Mouse (Mus musculus) frontal cortex, postnatal 14 days (tissue): ENCODE data around the gene Nudt22.

Experiments used
- DNase-seq, 2 experiments: peaks; one replicate each; pipeline ENCODE4 v3.0.0; 2022; ENCODE audit warnings: low spot score in 2 of 2

Gene Nudt22

DNA sequence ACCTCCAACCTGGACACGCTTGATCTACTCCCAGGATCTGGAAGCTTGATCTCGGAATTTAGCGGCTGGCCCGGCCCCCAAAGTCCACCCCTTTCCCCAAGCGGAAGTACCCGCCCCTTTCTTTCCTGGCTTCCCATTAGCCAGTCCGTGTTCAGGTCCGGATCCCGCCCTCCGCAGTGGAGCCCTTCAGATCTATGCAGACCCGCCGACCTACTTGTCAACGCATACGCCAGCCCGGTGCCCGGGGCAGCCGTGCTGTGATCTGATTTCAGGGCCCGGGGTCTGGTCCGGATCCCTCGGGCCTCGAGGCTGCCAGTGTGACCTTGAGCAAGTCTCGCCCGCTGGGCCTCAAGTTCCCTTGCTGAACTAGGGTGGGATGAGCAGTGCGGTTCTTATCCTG lies at the start of gene Nudt22, which contains the start of gene Trpt1:
TSS of gene Nudt22 (minus strand) at position 112 of the 400 bp plus-strand sequence.
TSS of gene Trpt1 (plus strand) at position 126 of the 400 bp plus-strand sequence.
- DNase-seq = peak; percentile 70 to 76

DNA sequence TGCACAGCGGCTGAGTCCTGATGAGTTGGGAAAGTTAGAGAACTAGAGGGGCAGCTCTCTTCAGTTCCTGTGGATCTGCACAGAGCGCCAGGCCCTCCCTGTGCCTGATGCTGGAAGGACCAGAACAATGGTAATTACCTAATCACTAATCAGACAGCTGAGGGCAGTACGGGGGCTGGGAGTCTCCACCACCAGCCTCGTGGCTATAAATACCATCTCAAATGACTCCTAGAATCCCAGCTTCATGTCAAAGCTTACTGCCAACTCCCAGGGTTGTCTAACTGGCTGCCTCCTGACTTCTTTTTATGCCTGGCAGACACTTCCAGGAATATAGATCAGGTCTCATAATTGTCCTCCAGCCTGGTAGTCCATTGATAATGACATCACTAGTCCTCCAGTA lies 48.8 kb upstream of the Nudt22 start:
- no peak for DNase-seq

DNA sequence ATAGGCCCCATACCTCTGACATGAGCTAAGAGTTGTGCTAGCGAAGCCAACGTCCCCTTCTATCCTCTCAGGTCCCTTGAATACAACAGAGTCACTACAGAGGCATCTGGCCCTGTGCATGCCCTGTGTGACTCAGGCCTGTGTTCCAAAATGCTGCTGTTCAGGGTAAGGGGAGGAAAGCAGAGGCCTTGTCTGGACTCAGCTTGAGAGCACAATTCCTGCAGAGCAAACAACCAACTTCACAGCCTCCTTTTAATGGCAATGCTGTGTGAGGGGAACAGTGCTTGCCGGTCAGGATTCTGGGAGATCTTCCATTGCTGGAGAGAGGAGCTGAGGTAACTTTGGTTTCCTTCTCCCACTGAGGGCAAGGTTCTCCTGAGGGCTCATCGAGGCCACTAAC lies 48.4 kb upstream of the Nudt22 start:
- no peak for DNase-seq

DNA sequence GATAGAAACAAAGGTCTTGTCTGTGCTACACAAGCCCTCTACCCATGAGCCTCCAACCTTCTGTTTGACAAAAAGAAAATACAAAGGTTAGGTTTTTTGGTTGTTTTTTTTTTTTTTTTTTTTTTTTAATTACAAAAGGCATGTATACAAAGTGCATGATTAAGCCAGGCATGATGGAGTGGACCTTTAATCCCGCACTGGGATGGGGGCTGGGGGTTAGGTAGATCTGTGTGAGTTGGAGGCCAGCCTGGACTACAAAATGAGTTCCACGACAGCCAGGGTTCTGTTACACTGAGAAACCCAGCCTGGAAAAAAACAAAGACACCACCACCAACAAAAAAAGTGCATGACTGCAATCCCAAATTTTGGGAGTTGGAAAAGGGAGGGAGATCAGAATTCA lies 45.3 kb upstream of the Nudt22 start:
- DNase-seq = no peak

DNA sequence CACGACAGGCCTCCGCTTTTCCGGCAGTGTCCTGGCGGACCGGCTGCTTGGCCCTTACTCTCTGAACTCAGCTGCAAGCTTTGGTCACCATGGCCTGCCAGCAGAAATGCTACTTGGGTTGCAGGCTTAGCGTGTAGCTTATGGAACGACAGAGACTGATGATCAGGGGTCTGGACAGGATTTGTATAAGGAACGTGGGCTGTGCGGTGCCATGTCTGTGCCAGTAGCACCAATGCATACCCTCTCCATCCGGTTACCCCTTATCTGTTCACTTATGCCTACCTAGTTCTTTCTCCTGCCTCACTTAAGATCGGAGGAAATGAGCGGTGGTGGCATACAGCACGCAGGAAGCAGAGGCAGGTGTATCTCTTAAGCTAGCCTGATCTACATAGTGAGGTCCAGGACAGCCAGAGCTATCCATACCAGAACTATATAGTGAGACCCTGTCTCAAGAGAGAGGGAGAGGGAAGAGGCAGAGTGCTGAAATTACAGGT lies 44.8 kb upstream of the Nudt22 start:
- DNase-seq = no peak

DNA sequence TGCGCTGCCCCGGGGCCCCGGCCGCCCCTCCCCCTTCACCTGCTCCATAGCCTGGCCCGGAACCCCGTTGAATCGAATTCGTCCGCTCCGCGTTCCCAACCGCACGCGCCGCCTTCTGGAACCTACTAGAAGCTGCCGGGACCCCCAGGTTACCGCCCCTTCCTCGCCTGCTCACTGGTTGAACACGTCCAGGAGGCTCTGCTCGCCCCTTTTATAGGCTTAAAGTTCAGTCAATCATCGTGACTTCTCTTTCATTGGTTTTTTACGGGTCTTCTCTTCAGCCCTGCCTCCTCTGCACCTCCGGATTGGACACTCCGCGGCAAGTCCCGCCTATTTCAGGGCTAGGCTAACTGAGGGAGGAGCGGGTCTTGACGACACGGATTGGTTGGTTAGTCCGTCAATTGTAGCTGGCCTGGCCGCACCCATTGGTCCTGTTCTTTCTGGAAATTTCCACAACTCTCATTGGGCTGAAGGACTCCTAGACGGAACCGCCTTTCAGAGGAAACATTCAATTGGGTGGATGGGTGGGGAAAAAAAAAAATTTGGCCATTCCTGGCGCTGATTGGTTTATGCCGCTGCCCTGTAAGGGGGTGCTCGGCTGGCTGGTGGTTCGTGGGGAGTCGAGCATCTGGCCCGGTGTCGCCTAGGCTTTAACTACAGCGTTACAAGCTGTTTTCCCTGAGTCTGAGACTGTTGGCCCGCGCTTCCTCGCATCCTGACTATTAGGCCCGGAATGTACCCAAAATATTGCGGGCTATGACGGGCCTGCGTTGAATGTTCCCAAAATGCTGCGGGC lies 44.1 kb upstream of the Nudt22 start, which contains the start of gene Stip1:
TSS of gene Stip1 (minus strand) at position 127 of the 796 bp plus-strand sequence.
- DNase-seq = peak; percentile 98 to 100

DNA sequence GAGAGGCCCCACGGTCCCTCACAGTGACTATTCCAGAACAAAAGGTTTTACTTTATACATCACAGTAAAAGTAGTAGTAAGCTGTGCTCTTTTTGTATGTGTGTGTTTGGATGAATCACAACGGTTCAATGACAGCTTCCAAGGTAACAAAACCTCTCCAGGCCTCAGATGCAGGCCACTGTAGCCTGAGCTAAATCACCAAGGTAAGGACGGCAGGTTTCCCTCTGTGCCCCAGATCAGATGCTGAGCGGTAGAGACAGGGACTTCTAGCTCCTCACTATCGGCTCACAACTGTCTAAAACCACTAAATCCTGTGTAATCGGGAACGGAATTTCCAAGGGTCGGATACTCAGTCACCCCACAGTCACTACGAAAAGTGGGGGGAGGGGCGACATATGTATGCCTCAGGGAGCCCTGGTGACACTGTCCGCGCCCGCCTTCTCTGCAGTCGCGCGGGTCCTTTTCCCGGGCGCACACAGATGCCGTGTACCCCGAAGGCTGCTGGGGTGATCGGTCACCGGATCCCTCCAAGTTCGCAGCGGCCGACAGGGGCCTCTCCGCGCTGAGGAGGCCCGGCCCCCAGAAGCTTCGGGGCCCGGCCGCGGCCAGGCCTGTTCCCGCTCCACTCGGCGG lies 43.3 kb upstream of the Nudt22 start:
- peak; percentile 51 to 52 for DNase-seq

DNA sequence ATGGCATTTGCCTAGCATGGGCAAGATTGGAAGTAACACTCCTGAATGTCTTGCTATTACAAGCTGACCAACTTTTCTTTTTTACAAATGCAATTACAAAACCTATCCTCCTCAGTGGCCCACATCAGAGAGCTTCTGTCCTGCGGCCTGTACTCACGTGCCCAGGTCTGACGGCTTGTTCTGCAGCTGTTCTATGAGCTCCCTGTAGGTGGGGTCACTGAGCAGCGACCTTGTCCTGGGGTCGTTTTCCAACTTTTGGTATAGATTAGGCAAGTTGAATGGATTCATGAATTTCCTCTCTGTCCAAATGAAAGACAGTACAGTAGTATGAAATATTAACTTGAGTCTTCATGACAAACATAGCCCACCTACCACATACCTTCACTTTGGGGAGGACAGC lies 38.1 kb upstream of the Nudt22 start:
- no peak for DNase-seq

DNA sequence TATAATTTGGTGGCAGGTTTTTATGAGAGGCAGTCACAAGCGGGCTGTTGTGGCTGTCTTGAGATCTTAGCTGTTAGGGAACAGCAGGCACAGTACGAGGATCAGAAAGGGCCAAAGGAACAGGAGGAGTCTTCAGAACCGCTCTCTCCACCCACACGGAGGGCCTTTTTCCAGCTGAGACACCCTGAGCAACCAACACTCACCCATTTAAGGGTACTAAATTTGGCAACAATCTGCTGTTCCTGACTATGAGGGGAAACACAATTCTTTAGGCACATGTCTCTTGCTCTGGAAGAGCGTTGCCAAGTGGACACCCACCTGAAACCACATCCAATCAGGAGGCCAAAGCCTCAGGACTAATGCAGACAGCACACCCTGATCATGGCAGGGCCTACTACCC lies 33.6 kb upstream of the Nudt22 start:
- DNase-seq = peak; percentile 25 to 54

DNA sequence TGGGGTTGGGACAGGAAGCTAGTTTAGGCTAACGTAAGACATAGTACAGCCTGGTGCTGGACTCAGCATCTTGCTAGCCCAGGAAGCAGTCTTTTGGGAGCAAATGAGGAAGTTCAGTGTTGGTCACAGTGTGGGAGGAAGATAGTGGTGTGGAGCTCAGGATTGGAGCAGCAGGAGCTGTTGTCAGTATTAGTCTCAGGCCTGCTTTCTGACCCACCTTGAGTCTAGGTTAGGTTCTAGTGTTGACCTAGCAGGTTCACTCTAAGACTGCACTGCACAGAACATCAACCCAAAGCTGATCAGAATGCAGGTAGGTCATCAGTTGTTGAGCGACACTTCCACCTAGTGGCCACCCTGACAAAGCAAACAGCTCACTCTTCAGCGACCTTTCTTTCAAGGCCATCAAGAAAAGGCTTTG lies 24.3 kb upstream of the Nudt22 start:
- DNase-seq = no peak

DNA sequence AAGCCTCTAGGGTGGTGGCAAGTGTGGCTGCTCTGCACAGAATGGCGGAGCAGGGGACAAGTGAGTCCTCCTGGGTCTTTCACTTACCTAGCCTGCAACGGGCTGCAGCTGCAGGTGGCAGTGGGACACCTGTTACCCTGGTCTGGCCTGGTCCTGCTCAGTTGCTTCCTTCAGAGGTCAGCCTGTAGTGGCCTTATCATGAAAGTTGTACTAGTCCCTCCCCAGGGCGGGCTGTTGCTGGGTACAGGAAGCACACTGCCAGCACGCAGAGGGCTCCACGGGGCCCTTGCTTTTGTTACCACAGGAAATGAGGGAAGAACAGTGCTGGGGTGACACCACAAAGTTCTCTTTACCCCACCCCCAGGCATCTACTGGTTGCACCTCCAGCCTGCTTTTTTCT lies 23.3 kb upstream of the Nudt22 start, which contains the start of gene Fermt3:
TSS of gene Fermt3 (minus strand) at position 279 of the 400 bp plus-strand sequence.
- DNase-seq = no peak

DNA sequence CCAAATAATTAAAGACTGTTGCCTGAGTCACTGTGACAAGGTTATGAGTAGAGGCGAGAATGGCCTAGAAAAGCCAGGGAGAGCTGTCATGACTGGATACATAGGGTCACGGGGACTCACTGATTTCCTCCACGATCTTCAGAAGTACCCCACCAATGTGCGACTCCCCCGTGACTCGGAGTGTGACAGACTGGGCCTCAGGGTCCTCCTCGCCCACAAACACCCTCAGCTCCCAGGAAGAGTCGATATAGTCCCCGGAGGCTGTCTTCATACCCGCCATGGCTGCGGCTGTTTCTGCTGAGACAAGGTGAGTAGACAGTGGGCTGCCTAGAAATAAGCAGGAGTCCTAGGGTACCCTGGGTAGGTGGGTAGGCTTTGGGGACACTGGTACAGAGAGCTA lies 22.6 kb upstream of the Nudt22 start:
- DNase-seq = no peak

DNA sequence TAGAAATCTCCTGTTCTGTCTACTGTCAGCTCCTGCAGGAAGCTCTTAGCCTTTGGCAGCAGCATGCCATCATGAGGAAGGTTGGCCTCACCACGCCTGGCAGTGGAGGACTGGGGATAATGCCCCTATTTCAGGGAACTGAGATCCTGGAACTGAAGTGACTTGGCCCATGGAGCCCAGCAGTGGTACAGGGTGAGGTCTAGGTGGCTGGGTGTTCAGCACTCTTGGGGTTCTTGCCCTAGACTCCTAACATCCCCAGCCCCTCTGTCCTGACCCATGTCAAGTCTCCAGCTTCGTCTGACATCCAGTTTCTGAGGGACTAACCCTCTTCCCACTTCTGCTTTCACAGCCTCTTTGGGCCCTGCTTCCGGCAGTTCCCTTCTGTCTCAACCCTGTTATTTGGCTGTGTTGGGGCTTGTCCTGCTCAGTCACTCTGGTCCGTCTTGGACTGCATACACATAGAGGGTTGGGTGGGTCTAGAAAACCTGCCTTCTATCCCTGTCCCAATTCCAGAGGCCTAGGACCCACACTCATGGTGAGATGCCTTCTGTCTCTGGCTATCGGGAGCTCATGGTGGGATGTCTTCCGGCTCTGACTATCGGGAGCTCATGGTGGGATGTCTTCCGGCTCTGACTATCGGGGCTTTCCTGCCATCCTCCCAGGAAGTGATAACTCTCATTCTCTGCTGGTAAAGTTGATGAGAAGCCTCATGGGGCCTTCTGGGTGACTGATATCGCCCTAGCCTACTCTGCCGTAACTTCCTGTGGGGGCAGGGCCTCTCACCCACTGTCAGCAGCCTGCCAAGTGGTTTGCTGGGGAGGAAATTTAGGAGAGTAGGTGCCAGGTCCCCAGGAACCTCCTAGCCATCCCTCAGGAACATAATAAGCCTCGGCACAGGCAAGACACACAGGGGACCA lies 21.9 kb upstream of the Nudt22 start:
- DNase-seq = no peak

DNA sequence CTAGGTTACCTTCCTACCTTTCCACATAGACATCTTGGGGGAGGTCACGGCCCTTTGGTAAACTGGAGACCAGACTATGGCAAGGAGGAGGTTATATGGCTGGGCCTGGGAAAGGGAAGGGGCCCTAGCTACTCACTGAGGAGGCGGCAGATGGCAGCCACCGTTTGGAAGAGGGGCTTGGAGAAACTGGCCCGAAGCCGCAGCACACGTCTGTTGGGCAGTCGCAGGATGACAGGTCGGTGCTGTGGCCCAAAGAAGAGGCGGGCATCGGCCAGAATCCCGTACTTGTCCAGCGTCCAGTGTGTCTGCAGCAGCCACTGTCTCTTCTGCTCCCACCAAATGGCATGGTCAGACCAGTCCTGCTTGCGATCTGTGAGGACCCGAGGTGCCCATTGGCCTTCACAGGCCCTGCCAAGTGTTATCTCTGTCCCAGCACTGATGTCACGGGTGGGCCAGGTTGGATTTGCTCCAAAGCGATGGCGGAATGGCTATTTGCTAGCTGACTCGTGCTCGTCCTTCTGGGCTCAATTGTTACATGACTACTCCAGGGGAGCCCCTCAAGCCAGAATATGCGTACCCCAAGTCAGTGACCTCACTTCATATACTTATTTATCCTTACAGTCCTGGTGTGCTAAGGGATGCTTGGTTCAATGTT lies 18.7 kb upstream of the Nudt22 start:
- no peak for DNase-seq

DNA sequence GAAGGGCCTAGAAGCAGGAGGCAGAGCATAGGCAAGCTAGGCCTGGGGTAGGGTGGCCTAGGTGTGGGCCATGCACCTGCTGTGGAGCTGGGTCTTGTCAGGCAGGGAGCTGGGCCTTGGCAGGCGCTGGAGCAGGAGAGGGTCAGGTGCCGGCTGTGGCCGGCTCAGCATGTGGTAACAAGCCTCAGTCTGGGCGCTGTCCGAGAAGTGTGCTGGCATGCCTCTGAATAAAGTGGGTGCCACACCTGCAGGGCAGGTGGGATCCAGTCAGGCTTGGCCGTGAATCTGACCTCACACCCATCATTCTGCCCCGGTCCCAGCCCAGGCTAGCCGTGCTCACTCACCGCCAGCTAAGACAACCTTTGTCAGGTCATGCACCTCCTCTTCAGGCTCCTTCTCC lies 18.1 kb upstream of the Nudt22 start:
- DNase-seq = no peak

DNA sequence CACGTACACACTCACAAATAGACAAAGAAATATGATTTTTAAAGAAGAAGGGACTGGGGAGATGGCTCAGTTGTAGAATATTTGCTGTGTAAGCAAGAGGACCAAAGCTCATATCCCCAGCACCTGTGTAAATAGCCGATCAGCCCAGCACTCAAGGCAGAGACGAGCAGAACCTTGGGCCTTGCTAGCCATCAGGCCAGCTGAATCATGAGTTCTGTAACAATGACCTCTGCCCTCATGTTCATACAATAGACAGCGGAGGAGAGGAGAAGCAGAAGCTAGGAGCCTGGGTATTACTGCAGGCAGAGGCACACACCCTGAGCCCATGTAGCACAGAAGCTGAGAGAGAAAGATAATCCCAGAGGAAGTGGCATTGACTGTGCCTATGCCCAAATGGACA lies 16.5 kb upstream of the Nudt22 start:
- DNase-seq = no peak

DNA sequence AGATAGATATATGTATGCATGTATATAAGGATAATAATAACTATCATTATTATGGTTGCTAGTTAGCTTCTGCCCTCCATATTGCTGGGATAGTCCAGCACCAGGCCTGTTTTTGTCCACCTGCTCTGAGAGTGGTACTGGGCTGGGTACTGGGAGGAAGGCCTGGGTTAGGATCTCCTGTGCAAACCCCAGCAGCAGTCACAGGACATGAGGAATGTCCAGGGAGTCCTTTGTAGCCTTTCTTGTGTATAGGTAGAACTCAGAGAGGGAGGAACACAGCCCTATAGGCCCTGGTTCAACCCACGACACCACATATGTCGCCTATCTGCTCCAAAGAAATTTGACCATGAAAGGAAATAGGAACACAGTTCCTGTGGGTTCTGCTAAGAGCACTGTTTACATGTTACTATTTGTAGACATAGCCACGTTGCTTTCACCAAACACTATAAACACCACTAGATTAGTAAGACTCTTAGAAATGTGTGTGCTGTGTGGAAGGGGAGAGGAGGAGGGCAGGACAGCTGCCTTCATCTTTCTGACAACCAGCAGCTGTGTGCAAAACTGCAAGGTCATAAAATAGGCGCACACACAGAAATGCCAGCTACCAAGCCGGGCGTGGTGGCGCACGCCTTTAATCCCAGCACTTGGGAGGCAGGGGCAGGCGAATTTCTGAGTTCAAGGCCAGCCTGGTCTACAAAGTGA lies 11.1 kb upstream of the Nudt22 start:
- DNase-seq = no peak

DNA sequence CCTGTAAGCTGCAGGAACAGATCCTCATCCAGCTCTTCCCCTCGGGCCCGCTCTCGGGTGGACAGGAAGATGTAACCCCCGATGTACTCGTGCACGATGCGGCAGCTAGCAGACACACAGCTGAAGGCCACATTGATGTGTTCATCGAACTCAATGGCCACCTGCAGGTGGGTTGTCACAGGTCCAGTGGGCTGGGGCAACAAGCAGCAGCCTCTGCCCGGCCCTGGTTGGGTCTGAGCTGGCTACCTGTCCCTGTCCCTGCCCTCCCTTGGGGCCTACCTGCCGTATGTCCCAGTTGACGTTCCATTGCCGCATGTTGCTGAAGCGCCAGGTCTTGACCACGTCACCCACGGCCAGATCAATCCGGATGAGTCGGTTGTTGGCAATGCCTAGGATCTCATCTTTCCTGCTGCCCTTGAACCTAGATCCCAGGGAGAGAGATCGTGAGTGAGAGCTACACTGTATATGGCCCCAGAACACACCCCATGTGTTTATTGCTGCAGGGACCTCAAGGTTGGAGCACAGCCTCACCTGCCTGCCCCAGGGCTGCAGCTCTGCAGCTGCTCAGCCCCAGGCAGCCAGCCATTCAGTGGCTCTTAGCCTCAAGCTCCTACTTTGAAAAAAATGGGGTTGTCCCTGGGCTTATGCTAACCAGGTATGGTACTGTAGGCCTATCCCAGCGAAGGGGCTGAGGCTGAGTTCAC lies 3.6 kb upstream of the Nudt22 start:
- no peak for DNase-seq

DNA sequence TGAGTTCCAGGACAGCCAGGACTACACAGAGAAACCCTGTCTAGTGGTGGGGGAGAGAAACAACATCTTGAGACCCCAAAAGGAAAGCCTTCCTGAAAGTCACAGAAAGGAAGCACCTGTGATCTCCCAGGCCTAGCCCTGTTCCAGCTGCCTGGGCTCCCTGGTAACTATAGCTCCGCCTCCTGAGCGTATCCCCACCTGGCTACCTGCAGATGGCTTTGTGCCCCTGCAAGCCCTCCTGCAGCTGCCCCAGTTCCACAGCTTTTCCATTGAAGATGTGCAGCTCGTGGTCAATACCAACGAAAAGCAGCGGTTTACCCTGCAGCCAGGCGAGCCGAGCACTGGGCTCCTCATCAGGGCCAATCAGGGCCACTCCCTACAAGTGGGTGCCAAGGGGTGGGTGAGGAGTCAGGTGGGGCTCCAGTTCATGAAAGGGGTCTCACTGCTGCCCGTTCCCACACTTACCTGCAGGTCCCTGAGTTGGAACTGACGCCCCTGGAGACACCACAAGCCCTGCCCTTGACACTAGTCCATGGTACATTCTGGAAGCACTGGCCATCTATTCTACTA lies 1.9 kb upstream of the Nudt22 start:
- no peak for DNase-seq
